Mouse (Mus musculus) neural tube, embryonic 15.5 days (tissue): Measurements from ENCODE around the gene Kantr. TPM values are rescaled to one million over a fixed set of nuclear protein-coding genes. Genes with fewer than 3 reads are reported as not detected.
"Not testable (repeated sequence)": the region's sequence is repeated elsewhere in the genome, so short reads cannot be mapped to it uniquely, and the experiment has no call there.

Source experiments
- ATAC-seq: fragments of 200-750 bp; cut with Nextera tagmentation; 2 replicates; pipeline ENCODE4 v1.8.0; 2017; ENCODE audit warnings: mild to moderate bottlenecking, moderate TSS enrichment, moderate library complexity; ENCODE audit not compliant: low FRiP score
- H3K27ac ChIP-seq: fragments of 300-500 bp; sonication (generic); replicated peaks from 2 replicates; pipeline ENCODE4 v1.5.1; 2015; ENCODE audit warnings: mild to moderate bottlenecking, inconsistent platforms
- H3K27me3 ChIP-seq: fragments of 300-500 bp; sonication (generic); replicated peaks from 2 replicates; pipeline ENCODE4 v1.6.1; 2015; ENCODE audit warnings: inconsistent platforms
- H3K36me3 ChIP-seq: fragments of 300-500 bp; sonication (generic); 2 replicates; pipeline ENCODE4 v1.6.1; 2015; ENCODE audit warnings: inconsistent platforms
- H3K4me1 ChIP-seq: fragments of 300-500 bp; sonication (generic); 2 replicates; pipeline ENCODE4 v1.6.1; 2015; ENCODE audit warnings: inconsistent platforms
- H3K4me2 ChIP-seq: fragments of 300-500 bp; sonication (generic); 2 replicates; pipeline ENCODE4 v1.6.1; 2015; ENCODE audit warnings: inconsistent platforms, mild to moderate bottlenecking, moderate library complexity
- H3K4me3 ChIP-seq: fragments of 300-500 bp; sonication (generic); replicated peaks from 2 replicates; pipeline ENCODE4 v1.5.1; 2015; ENCODE audit warnings: mild to moderate bottlenecking, inconsistent platforms
- H3K9ac ChIP-seq: fragments of 300-500 bp; sonication (generic); replicated peaks from 2 replicates; pipeline ENCODE4 v1.6.1; 2015; ENCODE audit warnings: mild to moderate bottlenecking, inconsistent platforms
- H3K9me3 ChIP-seq: fragments of 300-500 bp; sonication (generic); replicated peaks from 2 replicates; pipeline ENCODE4 v1.6.1; 2016; ENCODE audit warnings: inconsistent platforms
- WGBS: fragments of 180-500 bp; shearing (Covaris S2); methylation state at CpG from one replicate; pipeline ENCODE4 v1.1.7; 2015; ENCODE audit warnings: mixed read lengths; 5-methylcytosine and 5-hydroxymethylcytosine counted together
- polyA plus RNA-seq: library from polyadenylated mRNA; unstranded; fragments of >200 nt; fragmentation: Nextera tagmentation; extraction: Ambion mirVana; gene quantifications from 2 replicates; pipeline ENCODE4 v1.2.1, GENCODE M21; 2015

The Kantr gene
- polyA plus RNA-seq, 1 experiment from 2014 or later: 32.4 TPM

DNA sequence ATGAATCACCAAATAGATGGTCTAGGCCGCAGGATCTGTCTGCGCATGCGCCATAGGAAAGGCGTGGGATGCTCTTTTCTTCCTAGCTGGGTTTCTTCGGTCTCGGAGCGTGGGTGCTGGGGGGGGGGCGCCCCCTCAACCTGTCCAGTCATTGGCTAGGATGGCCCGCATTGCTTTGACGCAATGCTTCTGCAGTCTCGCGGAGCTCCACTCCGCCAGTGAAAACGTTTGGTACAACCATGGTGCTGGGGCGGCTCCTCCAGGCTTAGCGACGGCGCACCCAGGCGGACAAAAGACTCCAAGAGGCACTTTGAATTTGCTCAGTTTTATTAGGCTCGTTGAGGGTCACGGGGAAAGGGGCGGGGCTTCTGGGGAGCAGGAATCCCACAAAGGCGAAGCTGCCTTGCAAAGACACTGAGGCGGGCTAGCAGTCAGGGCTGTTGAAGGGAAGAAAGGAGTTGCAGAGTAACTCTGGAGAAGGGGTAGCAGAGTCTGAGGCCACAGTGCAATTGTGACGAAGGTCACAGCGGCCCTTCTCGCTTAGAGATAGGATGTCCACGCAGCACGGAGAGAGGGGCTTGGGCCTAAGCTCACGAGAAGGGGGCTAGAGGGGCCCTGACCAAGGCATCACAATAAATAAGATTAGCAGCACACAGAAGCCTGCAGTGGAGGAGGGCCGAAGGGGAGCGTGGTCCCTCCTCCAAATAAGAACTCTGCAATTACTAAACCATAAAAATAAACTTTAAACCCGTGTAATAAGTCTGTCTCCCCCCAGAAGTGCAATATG lies 9.4 kb upstream of the Kantr start:
- Histone ChIP-seq H3K27me3 (peaks cover 40% of the 10 kb centered on the region), H3K4me3 (peak overlapping the region; percentile 22), H3K27ac (peak overlapping the region; percentile 88), H3K36me3 (peaks cover 11% of the 10 kb centered on the region; the same call in 1 of the 2 replicates), H3K4me1 (peaks cover 38% of the 10 kb centered on the region), H3K9ac (peak overlapping the region; percentile 40), H3K9me3 (no peaks in the 10 kb centered on the region), H3K4me2 (peak overlapping the region; percentile 56)
- WGBS: 15% methylated on average over 33 of the region's 33 CpGs
- peak; percentile 99 for ATAC-seq

DNA sequence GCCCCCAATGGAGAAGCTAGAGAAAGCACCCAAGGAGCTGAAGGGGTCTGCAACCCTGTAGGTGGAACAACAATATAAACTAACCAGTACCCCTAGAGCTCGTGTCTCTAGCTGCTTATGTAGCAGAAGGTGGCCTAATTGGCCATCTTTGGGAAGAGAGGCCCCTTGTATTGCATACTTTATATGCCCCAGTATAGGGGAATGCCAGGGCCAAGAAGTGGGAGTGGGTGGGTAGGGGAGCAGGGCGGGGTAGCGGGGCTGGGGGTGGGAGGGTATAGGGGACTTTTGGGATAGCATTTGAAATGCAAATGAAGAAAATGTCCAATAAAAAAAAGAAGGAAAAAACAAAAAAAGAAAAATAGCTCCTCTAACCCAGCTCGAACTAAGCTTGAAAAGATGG lies 8.8 kb upstream of the Kantr start:
- peak; percentile 30 for ATAC-seq
- H3K4me1 ChIP-seq: peaks cover 35% of the 10 kb centered on the region
- H3K4me3 ChIP-seq, H3K9me3 ChIP-seq, H3K9ac ChIP-seq: not testable (repeated sequence)
- peak overlapping the region; percentile 88 for H3K27ac ChIP-seq
- H3K4me2 ChIP-seq: peak overlapping the region; percentile 56; the same call in 1 of the 2 replicates
- H3K36me3 ChIP-seq: peaks cover 11% of the 10 kb centered on the region; the same call in 1 of the 2 replicates
- WGBS: 59% methylated on average over 4 of the region's 4 CpGs
- H3K27me3 ChIP-seq: peaks cover 40% of the 10 kb centered on the region

DNA sequence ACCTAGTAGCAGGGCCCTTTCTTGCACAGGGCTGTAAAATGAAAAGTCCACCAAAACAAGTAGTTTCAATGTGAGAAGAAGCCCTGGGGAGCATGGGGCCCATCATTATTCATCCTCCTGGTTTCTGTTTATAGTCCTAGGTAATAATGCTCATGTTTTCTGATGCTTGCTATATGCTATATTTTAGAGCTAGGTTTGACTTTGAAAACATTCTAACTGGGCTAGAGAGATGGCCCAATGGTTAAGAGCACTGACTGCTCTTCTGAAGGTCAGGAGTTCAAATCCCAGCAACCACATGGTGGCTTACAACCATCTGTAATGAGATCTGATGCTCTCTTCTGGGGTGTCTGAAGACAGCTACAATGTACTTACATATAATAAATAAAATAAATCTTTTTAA lies 2.1 kb upstream of the Kantr start:
- Histone ChIP-seq H3K4me1 (peaks cover 11% of the 10 kb centered on the region), H3K27me3 (peaks cover 46% of the 10 kb centered on the region)
- ATAC-seq, H3K9ac ChIP-seq, H3K36me3 ChIP-seq, H3K4me3 ChIP-seq, H3K9me3 ChIP-seq, H3K27ac ChIP-seq, H3K4me2 ChIP-seq: not testable (repeated sequence)

DNA sequence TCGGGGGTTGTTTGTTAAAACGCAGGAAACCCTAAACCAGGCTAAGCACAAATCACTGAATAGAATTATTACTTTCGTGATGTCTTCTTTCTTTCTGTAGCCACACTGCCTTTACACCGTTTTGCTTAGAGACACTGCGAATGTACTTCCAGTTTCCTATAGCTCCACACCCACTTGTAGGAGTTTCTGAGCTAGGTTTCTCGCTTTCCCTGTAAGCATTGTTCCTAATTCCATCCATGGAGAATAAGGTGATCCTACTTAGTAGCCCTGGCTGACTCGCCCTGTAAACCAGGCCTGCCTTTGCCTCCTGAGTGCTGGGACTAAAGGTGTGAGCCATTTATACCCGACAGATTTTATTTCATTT lies 376 bp upstream of the Kantr start:
- H3K4me3 ChIP-seq: peak overlapping the region; percentile 53
- peak overlapping the region; percentile 58 for H3K27ac ChIP-seq
- H3K4me2 ChIP-seq: peak overlapping the region; percentile 57
- no peaks in the 10 kb centered on the region for H3K36me3 ChIP-seq
- 23% methylated on average over 8 of the region's 8 CpGs for WGBS
- H3K9ac ChIP-seq: no peak overlapping the region; the same call in 1 of the 2 replicates
- peaks cover 11% of the 10 kb centered on the region for H3K4me1 ChIP-seq
- ATAC-seq: peak; percentile 11; the same call in 1 of the 2 replicates
- peaks cover 38% of the 10 kb centered on the region for H3K27me3 ChIP-seq
- no peaks in the 10 kb centered on the region for H3K9me3 ChIP-seq

DNA sequence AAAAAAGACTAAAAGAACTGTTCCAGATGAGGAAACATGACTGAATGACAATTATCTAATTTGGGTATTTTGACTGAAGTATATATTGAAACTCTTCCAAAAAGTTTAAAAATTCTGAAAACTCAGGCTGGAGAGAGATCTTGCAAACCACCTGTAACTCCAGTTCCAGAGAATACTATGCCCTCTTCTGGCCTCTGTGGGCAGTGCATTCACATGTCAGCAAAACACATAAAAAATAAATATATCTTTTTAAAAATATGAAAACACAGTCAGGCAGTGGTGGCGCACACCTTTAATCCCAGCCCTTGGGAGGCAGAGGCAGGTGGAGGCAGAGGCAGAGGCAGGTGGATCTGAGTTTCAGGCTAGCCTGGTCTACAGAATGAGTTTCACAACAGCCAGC lies 3.7 kb downstream of the Kantr start:
- Histone ChIP-seq H3K36me3 (no peaks in the 10 kb centered on the region), H3K4me2 (no peak overlapping the region), H3K27ac (no peak overlapping the region), H3K9me3 (no peaks in the 10 kb centered on the region), H3K4me1 (peaks cover 11% of the 10 kb centered on the region), H3K9ac (no peak overlapping the region), H3K27me3 (peaks cover 23% of the 10 kb centered on the region), H3K4me3 (no peak overlapping the region)
- ATAC-seq: no peak
- WGBS: 100% methylated on average over 1 of the region's 1 CpGs

DNA sequence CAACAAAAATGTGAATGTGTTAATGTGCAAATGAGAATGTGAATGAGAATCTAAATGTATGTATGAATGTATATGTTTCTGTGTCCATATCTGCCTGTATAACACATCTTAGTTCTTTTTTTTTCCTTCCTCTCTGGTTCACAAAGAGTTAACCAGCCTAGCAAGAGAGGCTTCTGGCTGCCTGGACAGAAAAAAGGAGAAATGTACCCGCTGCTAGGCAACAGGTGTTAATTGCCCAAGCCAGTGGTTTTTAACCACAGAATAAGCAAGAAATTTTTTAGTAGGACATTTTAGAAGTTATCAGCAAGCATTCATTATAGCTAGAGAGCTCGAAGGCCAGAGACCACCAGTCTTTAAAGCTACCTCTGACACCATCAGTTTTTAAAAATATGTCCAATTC lies 4.5 kb downstream of the Kantr start:
- peaks cover 18% of the 10 kb centered on the region for H3K27me3 ChIP-seq
- no peaks in the 10 kb centered on the region for H3K9me3 ChIP-seq
- no peak for ATAC-seq
- H3K4me1 ChIP-seq: peaks cover 10% of the 10 kb centered on the region
- no peaks in the 10 kb centered on the region for H3K36me3 ChIP-seq
- H3K4me3 ChIP-seq: no peak overlapping the region
- H3K9ac ChIP-seq: no peak overlapping the region
- no peak overlapping the region for H3K4me2 ChIP-seq
- H3K27ac ChIP-seq: no peak overlapping the region
- 53% methylated on average over 2 of the region's 2 CpGs for WGBS

DNA sequence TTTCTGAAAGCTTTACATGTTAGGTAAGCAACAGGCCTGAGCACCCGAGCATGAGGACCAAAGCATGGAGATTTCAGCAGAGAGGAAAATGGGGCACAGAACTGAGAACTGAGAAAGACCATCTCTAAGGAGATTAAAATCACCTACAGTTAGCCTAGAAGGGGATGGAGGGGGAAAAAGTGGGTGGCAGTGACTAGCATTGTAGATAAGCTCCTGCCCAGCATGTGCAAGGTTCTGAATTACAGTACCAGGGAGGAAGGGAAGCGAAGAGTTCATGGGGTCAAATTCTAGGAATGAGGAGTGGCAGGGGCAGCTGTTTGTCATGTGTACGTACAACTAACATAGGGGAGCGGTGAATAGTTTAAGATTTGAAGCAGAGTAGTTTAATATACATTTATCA lies 6.8 kb downstream of the Kantr start:
- Histone ChIP-seq H3K9ac (no peak overlapping the region), H3K4me3 (no peak overlapping the region), H3K4me2 (no peak overlapping the region), H3K36me3 (no peaks in the 10 kb centered on the region), H3K27ac (no peak overlapping the region), H3K9me3 (no peaks in the 10 kb centered on the region), H3K27me3 (peaks cover 14% of the 10 kb centered on the region; the same call in 1 of the 2 replicates), H3K4me1 (no peaks in the 10 kb centered on the region)
- ATAC-seq: no peak
- WGBS: 93% methylated on average over 4 of the region's 4 CpGs

DNA sequence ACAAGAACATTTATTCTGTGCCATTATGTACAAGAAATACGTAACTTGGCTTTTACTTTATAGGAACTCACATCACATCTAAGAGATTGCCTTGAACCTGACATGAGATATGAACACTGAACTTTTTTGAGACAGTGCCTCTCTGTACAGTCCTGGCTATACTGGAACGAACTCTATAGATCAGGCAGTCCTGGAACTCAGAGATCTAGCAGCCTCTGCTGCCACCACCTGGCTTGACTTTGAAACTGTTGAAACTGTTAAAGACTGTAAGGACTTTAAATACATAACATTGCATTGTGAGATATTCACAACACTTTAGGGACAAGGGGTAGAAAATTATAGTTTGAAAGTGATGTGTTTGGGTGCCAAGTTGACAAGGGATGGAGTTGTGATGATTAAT lies 19.4 kb downstream of the Kantr start:
- Histone ChIP-seq H3K9me3 (no peaks in the 10 kb centered on the region), H3K36me3 (no peaks in the 10 kb centered on the region), H3K27me3 (peaks cover 22% of the 10 kb centered on the region), H3K4me3 (no peak overlapping the region), H3K9ac (no peak overlapping the region), H3K27ac (no peak overlapping the region), H3K4me2 (no peak overlapping the region), H3K4me1 (no peaks in the 10 kb centered on the region)
- ATAC-seq: no peak
- WGBS: 56% methylated on average over 2 of the region's 2 CpGs

DNA sequence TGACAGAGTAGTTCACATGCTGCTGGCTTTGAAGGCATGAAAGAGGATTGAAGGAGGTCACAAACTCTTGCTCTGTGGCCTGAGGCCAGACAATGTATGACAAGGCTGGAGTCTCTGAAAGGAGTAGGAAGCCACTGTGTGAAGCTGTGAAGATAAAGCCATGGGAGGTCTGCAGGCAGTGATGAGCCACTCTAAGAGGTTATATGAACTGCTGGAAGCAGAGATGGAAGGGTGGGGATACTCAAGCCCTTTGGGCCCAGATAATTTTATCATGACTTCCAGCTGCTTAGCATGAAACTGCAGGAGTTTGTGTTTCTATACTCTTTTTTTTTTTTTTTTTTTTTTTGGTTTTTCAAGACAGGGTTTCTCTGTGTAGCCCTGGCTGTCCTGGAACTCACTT lies 19.9 kb downstream of the Kantr start:
- Histone ChIP-seq H3K4me3 (no peak overlapping the region), H3K9me3 (no peaks in the 10 kb centered on the region), H3K4me2 (no peak overlapping the region), H3K27ac (no peak overlapping the region), H3K27me3 (peaks cover 22% of the 10 kb centered on the region), H3K36me3 (no peaks in the 10 kb centered on the region), H3K9ac (no peak overlapping the region), H3K4me1 (no peaks in the 10 kb centered on the region)
- ATAC-seq: no peak

DNA sequence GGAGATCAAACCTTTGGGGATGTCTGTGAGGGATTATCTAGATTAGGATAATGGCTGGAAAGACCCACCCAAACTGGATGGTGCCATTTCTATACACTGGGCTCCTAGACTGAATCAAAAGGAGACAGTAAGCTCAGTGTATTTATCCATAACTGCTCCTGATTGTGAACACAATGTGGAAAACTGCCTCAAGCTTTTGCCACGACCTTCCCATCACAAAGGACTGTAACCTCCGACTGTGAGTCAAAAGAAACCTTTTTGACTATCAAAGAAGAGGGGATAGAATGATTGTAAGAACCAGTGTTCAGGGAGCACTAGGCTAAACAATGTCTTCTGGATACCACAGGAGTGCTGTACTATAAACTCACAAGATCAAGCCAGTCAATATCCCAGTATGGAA lies 21.1 kb downstream of the Kantr start:
- Histone ChIP-seq H3K9me3 (no peaks in the 10 kb centered on the region), H3K4me1 (no peaks in the 10 kb centered on the region), H3K27ac (no peak overlapping the region), H3K4me3 (no peak overlapping the region), H3K36me3 (no peaks in the 10 kb centered on the region), H3K9ac (no peak overlapping the region), H3K4me2 (no peak overlapping the region), H3K27me3 (peaks cover 31% of the 10 kb centered on the region)
- no peak for ATAC-seq
- 69% methylated on average over 2 of the region's 2 CpGs for WGBS

DNA sequence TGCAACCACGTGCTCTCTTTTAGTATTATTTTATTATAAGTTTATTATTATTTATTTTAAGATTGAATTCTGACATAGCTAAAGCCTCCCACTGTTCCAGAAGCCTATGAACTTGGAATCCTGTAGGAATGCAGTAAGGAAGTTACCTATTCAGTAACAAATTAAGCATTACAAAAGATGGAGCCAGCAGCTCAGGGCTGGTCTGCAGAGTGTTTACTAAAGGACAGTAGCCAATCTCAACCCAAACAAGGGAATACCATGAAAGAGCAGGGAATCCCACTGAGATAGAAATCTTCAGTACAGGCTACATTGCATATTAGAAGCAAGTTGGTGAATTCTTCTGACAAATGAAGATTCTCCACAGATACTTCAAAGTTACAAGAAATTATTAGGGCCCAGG lies 40.3 kb downstream of the Kantr start:
- not testable (repeated sequence) for H3K4me2 ChIP-seq

DNA sequence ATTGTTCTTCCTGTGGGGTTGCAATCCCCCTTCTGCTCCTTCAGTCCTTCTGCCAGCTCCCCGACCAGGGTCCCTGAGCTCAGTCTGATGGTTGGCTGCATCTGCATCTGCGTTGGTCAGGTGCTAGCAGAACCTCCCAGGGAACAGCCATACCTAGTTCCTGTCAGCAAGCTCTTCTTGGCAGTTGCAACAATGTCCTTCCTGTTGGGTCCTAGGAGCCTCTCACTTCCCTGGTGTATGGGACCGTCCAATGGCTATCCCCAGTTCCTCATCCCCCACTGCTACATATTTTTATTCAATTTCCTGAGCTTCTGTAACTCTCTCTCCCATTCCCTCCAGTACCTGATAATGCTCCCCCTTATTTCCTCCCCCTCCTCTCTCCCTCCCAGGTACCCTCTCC lies 42.5 kb downstream of the Kantr start:
- 86% methylated on average over 3 of the region's 3 CpGs for WGBS
- Histone ChIP-seq H3K36me3 (no peaks in the 10 kb centered on the region), H3K9me3 (no peaks in the 10 kb centered on the region), H3K4me2 (no peak overlapping the region), H3K27me3 (0 out of 2 replicates have a peak, but pooled peaks cover 2% of the 10 kb centered on the region), H3K4me1 (no peaks in the 10 kb centered on the region), H3K4me3 (no peak overlapping the region), H3K9ac (no peak overlapping the region), H3K27ac (no peak overlapping the region)
- ATAC-seq: no peak

More for the DNA sequence above, 40.3 kb downstream of the Kantr start:
- not testable (repeated sequence) for H3K27me3 ChIP-seq, H3K36me3 ChIP-seq, H3K9ac ChIP-seq, H3K4me3 ChIP-seq, H3K27ac ChIP-seq, ATAC-seq, H3K4me1 ChIP-seq, H3K9me3 ChIP-seq
- 69% methylated on average over 1 of the region's 1 CpGs for WGBS
